Mouse (Mus musculus): ENCODE measurements at regions not wholly inside any gene's neighbourhood (a gene's known extent, or its start where the extent isn't known, plus 50 kb on each side); places are given as distances from the start of the nearest gene placed in this dataset.

- ATAC-seq (no peak), DNase-seq (ENCODE audit: low spot score) (no peak)
- TF ChIP-seq CTCF (IDR thresholded peaks at IDR 0.05; ENCODE audit: low read depth): no peak
- H3K9me3 ChIP-seq (ENCODE audit: low read length): no peaks in the 10 kb centered on the region
- no peak overlapping the region for H3K9ac ChIP-seq (replicated peaks; ENCODE audit: low read length)
- H3K4me1 ChIP-seq (ENCODE audit: insufficient read depth, low read length): no peaks in the 10 kb centered on the region
- no peak overlapping the region for H3K4me2 ChIP-seq (ENCODE audit: low read depth, low read length)
- WGBS: 90% methylated on average over 4 of the region's 4 CpGs
- H3K36me3 ChIP-seq (ENCODE audit: insufficient read depth, low read length): no peaks in the 10 kb centered on the region
- H3K27ac ChIP-seq: no peak overlapping the region
- no peak overlapping the region for H3K4me3 ChIP-seq (ENCODE audit: low read length)
- no peaks in the 10 kb centered on the region for H3K27me3 ChIP-seq (ENCODE audit: insufficient read depth, low read length)
Observed at GRCm38 (mm10) chr4:55242331-55242730, 107.5 kb upstream of the Rad23b start.

- peak; percentile 53; the same call in 1 of the 2 replicates for ATAC-seq
- no peak overlapping the region for H3K4me2 ChIP-seq (ENCODE audit: low read depth, low read length)
- H3K27me3 ChIP-seq (ENCODE audit: insufficient read depth, low read length): no peaks in the 10 kb centered on the region
- H3K36me3 ChIP-seq (ENCODE audit: insufficient read depth, low read length): no peaks in the 10 kb centered on the region
- no peak overlapping the region for H3K4me3 ChIP-seq (ENCODE audit: low read length)
- H3K9me3 ChIP-seq (ENCODE audit: low read length): no peaks in the 10 kb centered on the region
- no peak overlapping the region for H3K27ac ChIP-seq
- WGBS: 38% methylated on average over 14 of the region's 14 CpGs
- TF ChIP-seq CTCF (IDR thresholded peaks at IDR 0.05; ENCODE audit: low read depth): no peak
- no peaks in the 10 kb centered on the region for H3K4me1 ChIP-seq (ENCODE audit: insufficient read depth, low read length)
- DNase-seq (ENCODE audit: low spot score): no peak
- no peak overlapping the region for H3K9ac ChIP-seq (replicated peaks; ENCODE audit: low read length)
Observed at GRCm38 (mm10) chr4:55243091-55244058, 106.5 kb upstream of the Rad23b start.

DNA sequence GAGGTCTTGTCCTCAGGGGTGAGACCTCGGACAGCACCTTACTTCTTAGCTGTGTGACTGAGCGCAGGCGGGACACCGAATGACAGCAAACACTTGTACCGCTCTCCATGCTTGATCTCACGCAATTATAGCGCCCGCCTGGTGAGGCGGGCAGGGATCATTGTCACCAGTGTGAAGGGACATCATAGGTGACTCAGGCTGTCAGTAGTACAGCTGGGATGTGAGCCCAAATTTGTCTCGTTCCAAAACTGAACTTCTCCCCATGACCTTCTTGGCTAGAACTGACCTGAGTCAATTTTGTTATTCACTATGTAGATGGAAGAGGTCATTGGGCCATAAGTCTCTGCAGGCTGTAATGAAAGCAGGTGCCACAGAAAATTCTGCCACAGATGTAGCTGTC is 104.1 kb upstream of the Rad23b start:
- 84% methylated on average over 10 of the region's 10 CpGs for WGBS

DNA sequence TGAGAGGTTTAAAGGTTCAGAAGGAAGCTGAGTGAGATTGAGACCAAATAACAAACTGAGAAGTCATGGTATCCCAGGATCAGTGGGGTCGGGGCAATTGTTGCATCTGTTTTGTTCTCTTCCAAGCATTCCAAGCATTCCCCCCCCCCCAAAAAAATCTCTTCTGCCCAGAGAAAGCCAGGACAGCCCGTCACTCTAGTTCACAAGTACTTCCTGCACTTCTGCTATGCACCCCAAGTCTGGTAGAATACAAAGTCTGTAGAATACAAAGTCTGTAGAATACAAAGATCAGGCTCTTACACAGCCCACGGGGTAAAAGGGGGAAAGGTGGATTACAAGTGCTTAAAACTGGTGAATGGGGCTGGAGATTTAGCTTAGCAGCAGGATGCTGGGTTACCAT is 99.5 kb upstream of the Rad23b start:
- ATAC-seq: no peak
- no peak overlapping the region for H3K4me3 ChIP-seq (ENCODE audit: low read length)
- no peak overlapping the region for H3K4me2 ChIP-seq (ENCODE audit: low read depth, low read length)
- H3K36me3 ChIP-seq (ENCODE audit: insufficient read depth, low read length): no peaks in the 10 kb centered on the region
- no peaks in the 10 kb centered on the region for H3K4me1 ChIP-seq (ENCODE audit: insufficient read depth, low read length)
- no peaks in the 10 kb centered on the region for H3K27me3 ChIP-seq (ENCODE audit: insufficient read depth, low read length)
- no peak overlapping the region for H3K27ac ChIP-seq
- no peaks in the 10 kb centered on the region for H3K9me3 ChIP-seq (ENCODE audit: low read length)
- no peak for TF ChIP-seq CTCF (IDR thresholded peaks at IDR 0.05; ENCODE audit: low read depth)
- WGBS: 36% methylated on average over 3 of the region's 3 CpGs
- H3K9ac ChIP-seq (replicated peaks; ENCODE audit: low read length): no peak overlapping the region
- no peak for DNase-seq (ENCODE audit: low spot score)

More for the DNA sequence above, 104.1 kb upstream of the Rad23b start:
- Histone ChIP-seq H3K4me3 (ENCODE audit: low read length) (no peak overlapping the region), H3K27me3 (ENCODE audit: insufficient read depth, low read length) (no peaks in the 10 kb centered on the region), H3K9me3 (ENCODE audit: low read length) (no peaks in the 10 kb centered on the region), H3K4me2 (ENCODE audit: low read depth, low read length) (no peak overlapping the region), H3K36me3 (ENCODE audit: insufficient read depth, low read length) (no peaks in the 10 kb centered on the region), H3K4me1 (ENCODE audit: insufficient read depth, low read length) (no peaks in the 10 kb centered on the region), H3K9ac (replicated peaks; ENCODE audit: low read length) (no peak overlapping the region), H3K27ac (no peak overlapping the region)
- TF ChIP-seq CTCF (IDR thresholded peaks at IDR 0.05; ENCODE audit: low read depth): no peak
- DNase-seq (ENCODE audit: low spot score) (no peak), ATAC-seq (no peak)

GRCm38 (mm10) chr4:55251546-55251945 is 98.3 kb upstream of the Rad23b start:
- no peaks in the 10 kb centered on the region for H3K36me3 ChIP-seq (ENCODE audit: insufficient read depth, low read length)
- ATAC-seq (no peak), DNase-seq (ENCODE audit: low spot score) (no peak)
- no peak overlapping the region for H3K4me2 ChIP-seq (ENCODE audit: low read depth, low read length)
- no peaks in the 10 kb centered on the region for H3K9me3 ChIP-seq (ENCODE audit: low read length)
- H3K27ac ChIP-seq: no peak overlapping the region
- H3K4me1 ChIP-seq (ENCODE audit: insufficient read depth, low read length): no peaks in the 10 kb centered on the region
- H3K27me3 ChIP-seq (ENCODE audit: insufficient read depth, low read length): no peaks in the 10 kb centered on the region
- H3K4me3 ChIP-seq (ENCODE audit: low read length): no peak overlapping the region
- WGBS: 71% methylated on average over 5 of the region's 5 CpGs
- TF ChIP-seq CTCF (IDR thresholded peaks at IDR 0.05; ENCODE audit: low read depth): no peak
- no peak overlapping the region for H3K9ac ChIP-seq (replicated peaks; ENCODE audit: low read length)

DNA sequence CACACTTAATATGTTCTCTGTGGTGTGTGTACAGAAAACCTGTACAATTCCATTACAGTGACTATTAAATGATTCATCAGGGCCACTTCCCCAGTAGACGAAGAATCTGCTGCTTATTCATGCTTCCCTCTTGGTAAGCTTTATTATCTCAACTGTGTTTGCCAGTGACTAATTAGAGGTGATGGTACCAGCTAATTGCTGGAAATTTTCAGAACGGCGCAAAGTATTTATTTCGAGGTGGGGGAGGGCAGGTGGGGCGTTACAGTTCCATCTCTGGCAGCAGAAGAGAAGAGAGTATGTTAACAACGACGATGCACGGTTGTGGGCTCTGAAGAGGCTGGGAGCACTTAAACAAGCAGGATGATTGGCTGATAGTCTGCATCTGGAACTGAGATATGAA is 96.1 kb upstream of the Rad23b start:
- Histone ChIP-seq H3K9me3 (ENCODE audit: low read length) (no peaks in the 10 kb centered on the region), H3K36me3 (ENCODE audit: insufficient read depth, low read length) (no peaks in the 10 kb centered on the region), H3K4me3 (ENCODE audit: low read length) (no peak overlapping the region), H3K4me2 (ENCODE audit: low read depth, low read length) (no peak overlapping the region), H3K27me3 (ENCODE audit: insufficient read depth, low read length) (no peaks in the 10 kb centered on the region), H3K9ac (replicated peaks; ENCODE audit: low read length) (no peak overlapping the region), H3K4me1 (ENCODE audit: insufficient read depth, low read length) (no peaks in the 10 kb centered on the region), H3K27ac (no peak overlapping the region)
- WGBS: 58% methylated on average over 8 of the region's 8 CpGs
- DNase-seq (ENCODE audit: low spot score) (no peak), ATAC-seq (no peak)
- TF ChIP-seq CTCF (IDR thresholded peaks at IDR 0.05; ENCODE audit: low read depth): no peak

All from hindbrain, postnatal 0 days (tissue).